Mouse (Mus musculus) stomach, embryonic 16.5 days (tissue): ENCODE measurements around the gene Jund. TPM values are rescaled to one million over a fixed set of nuclear protein-coding genes. Genes with fewer than 3 reads are reported as not detected.

Source experiments
- ATAC-seq: fragments of 200-750 bp; cut with Nextera tagmentation; 2 replicates; pipeline ENCODE4 v1.8.0; 2017; ENCODE audit warnings: moderate number of reproducible peaks, moderate TSS enrichment; ENCODE audit not compliant: insufficient read depth, low FRiP score
- H3K27ac ChIP-seq: fragments of 300-500 bp; sonication (generic); 2 replicates; pipeline ENCODE4 v1.5.1; 2014; ENCODE audit warnings: low read length
- H3K27me3 ChIP-seq: fragments of 300-500 bp; sonication (generic); 2 replicates; pipeline ENCODE4 v1.6.1; 2014; ENCODE audit warnings: low read length, control low read depth, mixed read lengths; ENCODE audit not compliant: control insufficient read depth, insufficient read depth
- H3K36me3 ChIP-seq: fragments of 300-500 bp; sonication (generic); 2 replicates; pipeline ENCODE4 v1.6.1; 2014; ENCODE audit warnings: low read length; ENCODE audit not compliant: control insufficient read depth, insufficient read depth
- H3K4me1 ChIP-seq: fragments of 300-500 bp; sonication (generic); 2 replicates; pipeline ENCODE4 v1.6.1; 2014; ENCODE audit warnings: low read length, control low read depth, mixed read lengths; ENCODE audit not compliant: control insufficient read depth, insufficient read depth
- H3K4me2 ChIP-seq: fragments of 300-500 bp; sonication (generic); 2 replicates; pipeline ENCODE4 v1.6.1; 2014; ENCODE audit warnings: low read depth, low read length, mixed read lengths
- H3K4me3 ChIP-seq: fragments of 300-500 bp; sonication (generic); replicated peaks from 2 replicates; pipeline ENCODE4 v1.5.1; 2014; ENCODE audit warnings: mild to moderate bottlenecking, low read length
- H3K9ac ChIP-seq: fragments of 300-500 bp; sonication (generic); 2 replicates; pipeline ENCODE4 v1.6.1; 2014; ENCODE audit warnings: low read length
- H3K9me3 ChIP-seq: fragments of 300-500 bp; sonication (generic); replicated peaks from 2 replicates; pipeline ENCODE4 v1.6.1; 2016; ENCODE audit warnings: low read length, control low read depth; ENCODE audit not compliant: control insufficient read depth
- WGBS: fragments of 180-500 bp; shearing (Covaris S2); extraction: QIAGEN DNeasy Blood & Tissue Kit; methylation state at CpG from one replicate; pipeline ENCODE4 v1.1.7; 2014; 5-methylcytosine and 5-hydroxymethylcytosine counted together
- polyA plus RNA-seq: library from polyadenylated mRNA; unstranded; fragments of >200 nt; fragmentation: Nextera tagmentation; extraction: Ambion mirVana; gene quantifications from 2 replicates; pipeline ENCODE4 v1.2.1, GENCODE M21; 2015

Gene Jund
- polyA plus RNA-seq, 1 experiment from 2014 or later: 30.0 TPM

- peaks cover 42% of the 10 kb centered on the region for H3K4me1 ChIP-seq
- H3K27ac ChIP-seq: peak overlapping the region; percentile 44
- no peaks in the 10 kb centered on the region for H3K36me3 ChIP-seq
- H3K9ac ChIP-seq: peak overlapping the region; percentile 65
- peak; percentile 17; the same call in 1 of the 2 replicates for ATAC-seq
- peak overlapping the region; percentile 38 for H3K4me3 ChIP-seq
- no peaks in the 10 kb centered on the region for H3K9me3 ChIP-seq
- H3K4me2 ChIP-seq: peak overlapping the region; percentile 66
- no peaks in the 10 kb centered on the region for H3K27me3 ChIP-seq
- 2% methylated on average over 20 of the region's 20 CpGs for WGBS
These were observed 7.0 kb upstream of the Jund start for GRCm38 (mm10) chr8:70691727-70692231.

- Histone ChIP-seq H3K4me3 (no peak overlapping the region), H3K9ac (no peak overlapping the region), H3K27ac (no peak overlapping the region), H3K9me3 (no peaks in the 10 kb centered on the region), H3K27me3 (no peaks in the 10 kb centered on the region), H3K4me2 (no peak overlapping the region), H3K4me1 (peaks cover 45% of the 10 kb centered on the region), H3K36me3 (no peaks in the 10 kb centered on the region)
- ATAC-seq: no peak
- 66% methylated on average over 5 of the region's 5 CpGs for WGBS
These were observed 5.1 kb upstream of the Jund start for GRCm38 (mm10) chr8:70693636-70694035.

- H3K4me3 ChIP-seq: no peak overlapping the region
- WGBS: 26% methylated on average over 32 of the region's 32 CpGs
- no peaks in the 10 kb centered on the region for H3K9me3 ChIP-seq
- H3K4me2 ChIP-seq: peak overlapping the region; percentile 59; the same call in 1 of the 2 replicates
- no peaks in the 10 kb centered on the region for H3K36me3 ChIP-seq
- peak overlapping the region; percentile 91 for H3K27ac ChIP-seq
- H3K4me1 ChIP-seq: peaks cover 42% of the 10 kb centered on the region
- ATAC-seq: no peak
- H3K9ac ChIP-seq: peak overlapping the region; percentile 69
- H3K27me3 ChIP-seq: no peaks in the 10 kb centered on the region
These were observed 3.3 kb upstream of the Jund start for GRCm38 (mm10) chr8:70695318-70696018.

- Histone ChIP-seq H3K9me3 (no peaks in the 10 kb centered on the region), H3K9ac (peak overlapping the region; percentile 69), H3K4me1 (peaks cover 45% of the 10 kb centered on the region), H3K4me3 (peak overlapping the region; percentile 32), H3K4me2 (peak overlapping the region; percentile 59), H3K36me3 (no peaks in the 10 kb centered on the region), H3K27me3 (no peaks in the 10 kb centered on the region), H3K27ac (peak overlapping the region; percentile 91)
- peak; percentile 5; the same call in 1 of the 2 replicates for ATAC-seq
- WGBS: 3% methylated on average over 30 of the region's 31 CpGs
These were observed 2.5 kb upstream of the Jund start for GRCm38 (mm10) chr8:70696019-70696885.

- no peak for ATAC-seq
- peak overlapping the region; percentile 59 for H3K4me2 ChIP-seq
- WGBS: 42% methylated on average over 4 of the region's 4 CpGs
- H3K4me1 ChIP-seq: peaks cover 45% of the 10 kb centered on the region
- H3K36me3 ChIP-seq: 0 out of 2 replicates have a peak, but pooled peaks cover under 1% of the 10 kb centered on the region
- peak overlapping the region; percentile 69 for H3K9ac ChIP-seq
- H3K4me3 ChIP-seq: peak overlapping the region; percentile 32
- H3K27ac ChIP-seq: peak overlapping the region; percentile 91
- no peaks in the 10 kb centered on the region for H3K27me3 ChIP-seq
- no peaks in the 10 kb centered on the region for H3K9me3 ChIP-seq
These were observed 1.8 kb upstream of the Jund start for GRCm38 (mm10) chr8:70696946-70697345.

- Histone ChIP-seq H3K4me2 (peak overlapping the region; percentile 43), H3K9me3 (no peaks in the 10 kb centered on the region), H3K9ac (peak overlapping the region; percentile 69), H3K27me3 (no peaks in the 10 kb centered on the region), H3K36me3 (0 out of 2 replicates have a peak, but pooled peaks cover 5% of the 10 kb centered on the region), H3K27ac (peak overlapping the region; percentile 91), H3K4me3 (peak overlapping the region; percentile 99), H3K4me1 (peaks cover 48% of the 10 kb centered on the region)
- WGBS: 59% methylated on average over 12 of the region's 12 CpGs
- no peak for ATAC-seq
These were observed 1.1 kb upstream of the Jund start for GRCm38 (mm10) chr8:70697366-70698250.

- peak; percentile 5 for ATAC-seq
- H3K4me2 ChIP-seq: peak overlapping the region; percentile 72
- H3K36me3 ChIP-seq: 0 out of 2 replicates have a peak, but pooled peaks cover 5% of the 10 kb centered on the region
- H3K27ac ChIP-seq: peak overlapping the region; percentile 99
- H3K4me1 ChIP-seq: peaks cover 50% of the 10 kb centered on the region
- H3K4me3 ChIP-seq: peak overlapping the region; percentile 99
- no peaks in the 10 kb centered on the region for H3K27me3 ChIP-seq
- under 1% methylated on average over 77 of the region's 89 CpGs for WGBS
- peak overlapping the region; percentile 100 for H3K9ac ChIP-seq
- H3K9me3 ChIP-seq: no peaks in the 10 kb centered on the region
These were observed 526 bp downstream of the Jund start for GRCm38 (mm10) chr8:70699116-70699833.
